Mouse (Mus musculus): ENCODE results near the gene Ubn1.

Gene Ubn1

GRCm38 (mm10) chr16:5049774-5050234 is at the start of gene Ubn1, which contains the start of gene Glyr1:
Gene Ubn1 (plus strand): TSS chr16:5050057.
Gene Glyr1 (minus strand): TSS chr16:5049863.
- in situ Hi-C loops (cut with MboI, MseI), result no loop called here

GRCm38 (mm10) chr16:5000611-5001010 is 49.2 kb upstream of the Ubn1 start:
- in situ Hi-C loops (cut with MboI, MseI), result no loop called here

- in situ Hi-C loops (cut with MboI, MseI), result no loop called here
These were observed 42.8 kb upstream of the Ubn1 start, which contains the start of gene Smim22 for GRCm38 (mm10) chr16:5007067-5007466. Gene Smim22 (plus strand): TSS chr16:5007288.

- in situ Hi-C loops (cut with MboI, MseI), result no loop called here
These were observed 42.4 kb upstream of the Ubn1 start for GRCm38 (mm10) chr16:5007492-5007891.

- in situ Hi-C loops (cut with MboI, MseI), result no loop called here
These were observed 41.8 kb upstream of the Ubn1 start for GRCm38 (mm10) chr16:5008076-5008475.

GRCm38 (mm10) chr16:5010371-5010935 is 39.4 kb upstream of the Ubn1 start:
- in situ Hi-C loops (cut with MboI, MseI), result no loop called here

GRCm38 (mm10) chr16:5011285-5011684 is 38.6 kb upstream of the Ubn1 start:
- in situ Hi-C loops (cut with MboI, MseI), result no loop called here

GRCm38 (mm10) chr16:5012036-5013005 is 37.5 kb upstream of the Ubn1 start:
- in situ Hi-C loops (cut with MboI, MseI), result no loop called here

- in situ Hi-C loops (cut with MboI, MseI), result no loop called here
These were observed 36.6 kb upstream of the Ubn1 start, which contains the start of gene Rogdi for GRCm38 (mm10) chr16:5013054-5013838. Gene Rogdi (minus strand): TSS chr16:5013553.

- in situ Hi-C loops (cut with MboI, MseI), result no loop called here
These were observed 35.3 kb upstream of the Ubn1 start for GRCm38 (mm10) chr16:5014578-5014977.

- in situ Hi-C loops (cut with MboI, MseI), result no loop called here
These were observed 25.8 kb upstream of the Ubn1 start for GRCm38 (mm10) chr16:5024021-5024420.

GRCm38 (mm10) chr16:5029847-5030246 is 20.0 kb upstream of the Ubn1 start:
- in situ Hi-C loops (cut with MboI, MseI), result no loop called here

GRCm38 (mm10) chr16:5035591-5035990 is 14.3 kb upstream of the Ubn1 start:
- in situ Hi-C loops (cut with MboI, MseI), result no loop called here

GRCm38 (mm10) chr16:5036649-5037234 is 13.1 kb upstream of the Ubn1 start:
- in situ Hi-C loops (cut with MboI, MseI), result no loop called here

GRCm38 (mm10) chr16:5045322-5045721 is 4.5 kb upstream of the Ubn1 start:
- in situ Hi-C loops (cut with MboI, MseI), result no loop called here

- in situ Hi-C loops (cut with MboI, MseI), result no loop called here
These were observed 579 bp upstream of the Ubn1 start for GRCm38 (mm10) chr16:5049182-5049773.

- in situ Hi-C loops (cut with MboI, MseI), result no loop called here
These were observed 624 bp downstream of the Ubn1 start for GRCm38 (mm10) chr16:5050251-5051110.

GRCm38 (mm10) chr16:5058114-5058513 is 8.3 kb downstream of the Ubn1 start:
- in situ Hi-C loops (cut with MboI, MseI), result no loop called here

- in situ Hi-C loops (cut with MboI, MseI), result no loop called here
These were observed 13.6 kb downstream of the Ubn1 start for GRCm38 (mm10) chr16:5063472-5063871.

- in situ Hi-C loops (cut with MboI, MseI), result no loop called here
These were observed 20.5 kb downstream of the Ubn1 start for GRCm38 (mm10) chr16:5070321-5070720.

All from T-helper 2 cell (primary cell).